Mouse (Mus musculus) lung, adult 2 months (tissue): ENCODE measurements around the gene Styx. TPM values are rescaled to one million over a fixed set of nuclear protein-coding genes. Genes with fewer than 3 reads are reported as not detected.
"Not testable (repeated sequence)": the region's sequence is repeated elsewhere in the genome, so short reads cannot be mapped to it uniquely, and the experiment has no call there.

ENCODE experiments used
- DNase-seq: peaks from one replicate; pipeline ENCODE4 v3.0.0; 2022
- H3K4me1 ChIP-seq: fragments of 200-500 bp; 2 replicates; pipeline ENCODE4 v1.6.1; 2011; ENCODE audit warnings: low read length; ENCODE audit not compliant: control insufficient read depth, insufficient read depth
- H3K4me3 ChIP-seq: fragments of 200-500 bp; replicated peaks from 2 replicates; pipeline ENCODE3; 2011; ENCODE audit warnings: low read depth, mild to moderate bottlenecking, control low read depth, low read length; ENCODE audit errors: extremely low read depth
- CTCF ChIP-seq: fragments of 200-500 bp; IDR thresholded peaks from 2 replicates; pipeline ENCODE4 v1.5.1; 2011; ENCODE audit warnings: mild to moderate bottlenecking, low read length, control low read depth; ENCODE audit not compliant: insufficient read depth
- POLR2A ChIP-seq: fragments of 200-500 bp; IDR thresholded peaks from 2 replicates; pipeline ENCODE4 v1.6.1; 2011; ENCODE audit warnings: low read depth, mild to moderate bottlenecking, control low read depth, low read length, borderline replicate concordance; ENCODE audit errors: extremely low read depth
- WGBS: fragments of 180-500 bp; shearing (Covaris S2); methylation state at CpG from one replicate; pipeline ENCODE4 v1.1.7; 2018; 5-methylcytosine and 5-hydroxymethylcytosine counted together
- polyA plus RNA-seq: library from polyadenylated mRNA; depleted of rRNA; stranded (reverse); fragments of >200 nt; gene quantifications from 2 replicates; pipeline ENCODE4 v1.2.3, GENCODE M21; 2012

Gene Styx
- polyA plus RNA-seq, 1 experiment, result 6.4 TPM

- Histone ChIP-seq H3K4me1 (peaks cover 5% of the 10 kb centered on the region), H3K4me3 (peak overlapping the region; percentile 86)
- TF ChIP-seq CTCF, result no peak
- peak; percentile 61; the same call in 1 of the 2 replicates for TF ChIP-seq POLR2A
- DNase-seq, result peak; percentile 84
- WGBS, result under 1% methylated on average over 65 of the region's 71 CpGs
Observed at GRCm38 (mm10) chr14:45388345-45389181, 37.7 kb downstream of the Styx start.

DNA sequence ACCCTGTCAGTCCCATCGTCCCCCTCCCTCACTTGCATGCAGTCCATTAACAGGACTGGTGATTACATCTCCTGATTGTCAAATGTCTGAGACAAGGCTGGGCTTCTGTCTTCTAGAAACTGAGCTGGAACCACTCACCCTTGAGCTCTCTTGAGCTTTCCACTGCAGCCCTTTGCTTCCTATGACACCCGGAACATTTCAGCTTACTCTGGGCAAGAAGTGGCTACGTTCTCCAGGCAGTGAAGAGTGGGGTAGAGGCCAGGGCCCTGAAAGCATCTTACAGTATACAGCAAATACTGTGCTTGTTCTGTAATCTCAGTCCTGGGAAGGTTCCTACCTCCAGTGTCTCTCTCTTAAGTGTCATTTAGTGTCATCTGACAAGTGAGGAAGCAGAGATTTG is 38.3 kb downstream of the Styx start:
- Histone ChIP-seq H3K4me3 (peak overlapping the region; percentile 86), H3K4me1 (peaks cover 5% of the 10 kb centered on the region)
- no peak for DNase-seq
- no peak for TF ChIP-seq CTCF
- no peak for TF ChIP-seq POLR2A
- 3% methylated on average over 3 of the region's 3 CpGs for WGBS

DNA sequence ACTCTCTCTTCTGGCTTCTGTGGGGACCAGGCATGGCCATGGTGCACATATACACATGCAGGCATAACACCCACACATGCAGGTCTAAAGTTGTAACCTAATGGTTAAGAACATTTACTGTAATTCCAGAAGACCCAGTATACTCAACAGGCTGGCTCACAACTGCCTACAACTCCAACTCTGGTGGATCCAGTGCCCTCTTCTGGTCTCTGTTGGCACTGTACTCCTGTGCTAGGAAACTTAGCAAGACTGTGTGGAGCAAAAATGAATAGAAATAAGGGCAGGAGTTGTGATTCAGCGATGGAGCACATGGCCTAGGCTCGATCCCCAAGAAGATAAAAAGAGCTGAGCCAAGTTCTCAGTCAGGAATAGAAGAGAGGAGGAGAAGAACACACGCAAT is 48.9 kb downstream of the Styx start:
- DNase-seq, result no peak

DNA sequence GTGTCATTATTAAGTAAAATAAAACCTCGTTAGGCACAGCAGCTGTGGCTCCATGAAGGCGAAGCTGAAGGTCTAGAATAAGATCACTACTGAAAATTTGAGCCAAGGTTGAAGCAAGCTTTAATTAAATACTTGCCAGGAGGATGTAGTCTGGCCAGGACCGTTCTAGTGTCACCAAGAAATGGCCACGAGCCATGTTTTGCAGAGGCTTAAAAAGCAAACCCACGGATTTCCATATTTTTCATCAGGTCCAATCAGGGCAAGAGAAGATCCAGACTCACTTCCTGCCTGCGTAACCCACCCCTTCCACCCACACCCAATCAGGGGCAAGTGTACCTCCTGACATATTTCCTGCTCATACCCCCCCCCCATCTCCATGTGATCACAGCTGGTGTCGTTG is 52.8 kb downstream of the Styx start:
- DNase-seq, result no peak
- no peak for TF ChIP-seq POLR2A
- no peak for TF ChIP-seq CTCF
- Histone ChIP-seq H3K4me1 (no peaks in the 10 kb centered on the region), H3K4me3 (no peak overlapping the region)
- 61% methylated on average over 7 of the region's 7 CpGs for WGBS

More for the DNA sequence above, 48.9 kb downstream of the Styx start:
- Histone ChIP-seq H3K4me3 (no peak overlapping the region), H3K4me1 (no peaks in the 10 kb centered on the region)
- TF ChIP-seq POLR2A, result no peak
- peak; percentile 32; the same call in 1 of the 2 replicates for TF ChIP-seq CTCF
- 77% methylated on average over 3 of the region's 3 CpGs for WGBS

DNA sequence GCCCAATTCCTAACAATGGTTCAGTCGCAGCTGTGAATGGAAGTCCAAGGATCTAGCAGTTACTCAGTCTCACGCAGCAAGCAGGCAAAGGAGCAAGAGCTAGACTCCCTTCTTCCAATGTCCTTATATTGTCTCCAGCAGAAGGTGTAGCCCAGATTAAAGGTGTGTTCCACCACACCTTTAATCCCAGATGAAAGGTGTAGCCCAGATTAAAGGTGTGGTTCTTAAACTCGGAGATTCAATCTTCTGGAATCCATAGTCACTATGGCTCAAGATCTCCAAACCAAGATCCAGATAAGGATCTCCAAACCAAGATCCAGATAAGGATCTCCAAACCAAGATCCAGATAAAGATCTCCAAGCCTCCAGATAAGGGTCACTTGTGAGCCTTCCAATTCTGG is 53.9 kb downstream of the Styx start, which contains the start of gene Gnpnat1:
Gnpnat1 (minus strand) TSS at position 101 of the 400 bp plus-strand sequence.
- not testable (repeated sequence) for DNase-seq, H3K4me3 ChIP-seq, H3K4me1 ChIP-seq
- 75% methylated on average over 2 of the region's 3 CpGs for WGBS

DNA sequence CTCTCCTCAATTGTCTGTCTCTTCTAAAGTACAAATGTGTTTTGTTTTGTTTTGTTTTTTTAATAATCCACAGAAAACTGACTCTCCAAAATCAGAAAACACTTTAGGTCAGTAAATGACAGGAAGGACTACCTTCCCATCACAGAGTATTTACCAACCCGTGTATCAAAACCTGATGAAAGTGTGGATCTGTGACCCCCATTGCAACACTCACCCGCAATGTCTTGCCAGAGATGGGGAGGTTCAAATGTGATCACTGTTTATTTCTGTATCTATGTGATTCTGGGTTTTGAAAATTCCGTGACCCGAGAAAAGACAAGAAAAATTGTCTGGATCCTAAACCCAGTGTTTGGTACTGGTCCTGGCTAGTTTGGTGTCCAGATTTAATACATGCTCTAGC is 65.4 kb downstream of the Styx start:
- no peaks in the 10 kb centered on the region for H3K4me1 ChIP-seq
- TF ChIP-seq POLR2A, result no peak
- TF ChIP-seq CTCF, result no peak
- WGBS, result 77% methylated on average over 4 of the region's 4 CpGs
- no peak for DNase-seq
- H3K4me3 ChIP-seq, result no peak overlapping the region

GRCm38 (mm10) chr14:45418553-45418952 is 67.7 kb downstream of the Styx start:
- H3K4me3 ChIP-seq, result no peak overlapping the region
- 55% methylated on average over 3 of the region's 3 CpGs for WGBS
- H3K4me1 ChIP-seq, result no peaks in the 10 kb centered on the region
- DNase-seq, result no peak
- TF ChIP-seq POLR2A, result no peak
- no peak for TF ChIP-seq CTCF

GRCm38 (mm10) chr14:45419323-45419722 is 68.4 kb downstream of the Styx start:
- TF ChIP-seq CTCF (no peak), POLR2A (no peak)
- 72% methylated on average over 4 of the region's 4 CpGs for WGBS
- Histone ChIP-seq H3K4me3 (no peak overlapping the region), H3K4me1 (no peaks in the 10 kb centered on the region)
- DNase-seq, result no peak

- Histone ChIP-seq H3K4me1 (no peaks in the 10 kb centered on the region), H3K4me3 (no peak overlapping the region)
- WGBS, result 46% methylated on average over 4 of the region's 4 CpGs
- TF ChIP-seq POLR2A (no peak), CTCF (no peak)
- DNase-seq, result no peak
Observed at GRCm38 (mm10) chr14:45422371-45422770, 71.5 kb downstream of the Styx start.

- WGBS, result 4% methylated on average over 5 of the region's 5 CpGs
- TF ChIP-seq POLR2A (no peak), CTCF (peak; percentile 23; the same call in 1 of the 2 replicates)
Observed at GRCm38 (mm10) chr14:45423220-45423619, 72.3 kb downstream of the Styx start.

More at GRCm38 (mm10) chr14:45423220-45423619, 72.3 kb downstream of the Styx start:
- Histone ChIP-seq H3K4me1 (no peaks in the 10 kb centered on the region), H3K4me3 (no peak overlapping the region)
- peak; percentile 14 for DNase-seq
